Mouse (Mus musculus) kidney, adult 2 months (tissue): ENCODE results near the gene Tomm20. TPM values are rescaled to one million over a fixed set of nuclear protein-coding genes. Genes with fewer than 3 reads are reported as not detected.
A peak's percentile ranks its signal among the peaks of the same experiment; 100 is the strongest.

Experiments
- DNase-seq: peaks from one replicate; pipeline ENCODE4 v3.0.0; 2021
- H3K27ac ChIP-seq: fragments of 200-500 bp; 2 replicates; pipeline ENCODE4 v1.5.1; 2012; ENCODE audit warnings: low read depth, low read length, control low read depth, inconsistent platforms; ENCODE audit not compliant: insufficient read depth
- H3K27me3 ChIP-seq: fragments of 200-500 bp; replicated peaks from 2 replicates; pipeline ENCODE4 v1.6.1; 2012; ENCODE audit warnings: mild to moderate bottlenecking, moderate library complexity, low read length, inconsistent platforms; ENCODE audit not compliant: control insufficient read depth, insufficient read depth
- H3K36me3 ChIP-seq: fragments of 200-500 bp; 2 replicates; pipeline ENCODE4 v1.6.1; 2012; ENCODE audit warnings: mild to moderate bottlenecking, moderate library complexity, low read length, inconsistent platforms; ENCODE audit not compliant: control insufficient read depth, insufficient read depth
- H3K4me1 ChIP-seq: fragments of 200-500 bp; 2 replicates; pipeline ENCODE4 v1.6.1; 2011; ENCODE audit warnings: low read length; ENCODE audit not compliant: control insufficient read depth, insufficient read depth
- H3K4me3 ChIP-seq: fragments of 200-500 bp; 2 replicates; pipeline ENCODE4 v1.5.1; 2011; ENCODE audit warnings: mild to moderate bottlenecking, low read depth, low read length, control low read depth; ENCODE audit not compliant: insufficient read depth
- CTCF ChIP-seq: fragments of 200-500 bp; conservative IDR thresholded peaks from 2 replicates; pipeline ENCODE4 v1.5.1; 2011; ENCODE audit warnings: low read depth, mild to moderate bottlenecking, control low read depth, low read length, moderate library complexity, mixed read lengths; ENCODE audit not compliant: insufficient read depth, insufficient read length
- POLR2A ChIP-seq: fragments of 200-500 bp; IDR thresholded peaks from one replicate; pipeline ENCODE4 v1.6.1; 2011; ENCODE audit warnings: low read depth, low read length, control low read depth
- whole genome bisulfite sequencing: fragments of 180-500 bp; shearing (Covaris S2); methylation state at CpG from one replicate; pipeline ENCODE4 v1.1.7; 2018; 5-methylcytosine and 5-hydroxymethylcytosine counted together
- polyA plus RNA-seq: library from polyadenylated mRNA; depleted of rRNA; stranded (reverse); fragments of >200 nt; gene quantifications from 2 replicates; pipeline ENCODE4 v1.2.3, GENCODE M21; 2012

The Tomm20 gene
- polyA plus RNA-seq, 1 experiment, result 541 TPM

GRCm38 (mm10) chr8:126913241-126914106 is 32.2 kb downstream of the Tomm20 start:
- Histone ChIP-seq H3K27me3 (no peaks in the 10 kb centered on the region), H3K27ac (peak overlapping the region; percentile 11), H3K4me3 (no peak overlapping the region), H3K4me1 (peaks cover 48% of the 10 kb centered on the region), H3K36me3 (no peaks in the 10 kb centered on the region)
- no peak for TF ChIP-seq CTCF
- no peak for TF ChIP-seq POLR2A
- WGBS, result 36% methylated on average over 12 of the region's 12 CpGs
- DNase-seq, result peak; percentile 76

GRCm38 (mm10) chr8:126909371-126909802 is 36.3 kb downstream of the Tomm20 start:
- peak; percentile 87 for DNase-seq
- Histone ChIP-seq H3K27ac (0 out of 2 replicates have a peak overlapping the region, but pooled peaks have one; percentile 6), H3K27me3 (no peaks in the 10 kb centered on the region), H3K4me3 (no peak overlapping the region), H3K36me3 (no peaks in the 10 kb centered on the region), H3K4me1 (peaks cover 27% of the 10 kb centered on the region)
- WGBS, result 34% methylated on average over 10 of the region's 10 CpGs
- TF ChIP-seq POLR2A (no peak), CTCF (no peak)

- H3K36me3 ChIP-seq, result no peaks in the 10 kb centered on the region
- peak; percentile 50 for DNase-seq
- H3K27me3 ChIP-seq, result no peaks in the 10 kb centered on the region
- peaks cover 31% of the 10 kb centered on the region for H3K4me1 ChIP-seq
- H3K27ac ChIP-seq, result peak overlapping the region; percentile 6; the same call in 1 of the 2 replicates
- TF ChIP-seq CTCF (no peak), POLR2A (no peak)
- H3K4me3 ChIP-seq, result no peak overlapping the region
- 60% methylated on average over 6 of the region's 6 CpGs for WGBS
Observed at GRCm38 (mm10) chr8:126908805-126909204, 36.8 kb downstream of the Tomm20 start.

GRCm38 (mm10) chr8:126907968-126908367 is 37.7 kb downstream of the Tomm20 start:
- Histone ChIP-seq H3K27ac (peak overlapping the region; percentile 85), H3K4me1 (peaks cover 26% of the 10 kb centered on the region), H3K36me3 (no peaks in the 10 kb centered on the region), H3K27me3 (no peaks in the 10 kb centered on the region), H3K4me3 (peak overlapping the region; percentile 5; the same call in 1 of the 2 replicates)
- 62% methylated on average over 9 of the region's 9 CpGs for WGBS
- TF ChIP-seq CTCF, result no peak
- TF ChIP-seq POLR2A, result no peak
- DNase-seq, result peak; percentile 85

- peak; percentile 91 for DNase-seq
Observed at GRCm38 (mm10) chr8:126907374-126907773, 38.3 kb downstream of the Tomm20 start.

GRCm38 (mm10) chr8:126905387-126905786 is 40.3 kb downstream of the Tomm20 start:
- Histone ChIP-seq H3K4me1 (peaks cover 34% of the 10 kb centered on the region), H3K27ac (0 out of 2 replicates have a peak overlapping the region, but pooled peaks have one; percentile 21), H3K4me3 (no peak overlapping the region), H3K27me3 (no peaks in the 10 kb centered on the region), H3K36me3 (no peaks in the 10 kb centered on the region)
- no peak for TF ChIP-seq CTCF
- TF ChIP-seq POLR2A, result no peak
- DNase-seq, result no peak
- WGBS, result 94% methylated on average over 3 of the region's 3 CpGs

More at GRCm38 (mm10) chr8:126907374-126907773, 38.3 kb downstream of the Tomm20 start:
- 48% methylated on average over 3 of the region's 3 CpGs for WGBS
- H3K4me3 ChIP-seq, result peak overlapping the region; percentile 5; the same call in 1 of the 2 replicates
- no peak for TF ChIP-seq CTCF
- TF ChIP-seq POLR2A, result no peak
- H3K4me1 ChIP-seq, result peaks cover 30% of the 10 kb centered on the region
- peak overlapping the region; percentile 85 for H3K27ac ChIP-seq
- H3K36me3 ChIP-seq, result no peaks in the 10 kb centered on the region
- H3K27me3 ChIP-seq, result no peaks in the 10 kb centered on the region

- no peak for DNase-seq
- Histone ChIP-seq H3K27me3 (no peaks in the 10 kb centered on the region), H3K36me3 (no peaks in the 10 kb centered on the region), H3K27ac (peak overlapping the region; percentile 89), H3K4me1 (peaks cover 28% of the 10 kb centered on the region), H3K4me3 (no peak overlapping the region)
- WGBS, result 70% methylated on average over 9 of the region's 9 CpGs
- no peak for TF ChIP-seq POLR2A
- no peak for TF ChIP-seq CTCF
Observed at GRCm38 (mm10) chr8:126903927-126904326, 41.7 kb downstream of the Tomm20 start.
